Mouse (Mus musculus) lung, postnatal 4 days (tissue): ENCODE measurements around the gene Sdccag8.

Experiments used
- DNase-seq, 2 experiments: peaks; one replicate each; pipeline ENCODE4 v3.0.0; 2021

The Sdccag8 gene

GRCm38 (mm10) chr1:177014921-177015439, 200.5 kb downstream of the Sdccag8 start:
- no peak for DNase-seq

- DNase-seq, result no peak
Observed at GRCm38 (mm10) chr1:177015917-177016316, 201.5 kb downstream of the Sdccag8 start.

GRCm38 (mm10) chr1:177016729-177017128, 202.3 kb downstream of the Sdccag8 start:
- no peak for DNase-seq

- no peak for DNase-seq
Observed at GRCm38 (mm10) chr1:177018750-177019149, 204.3 kb downstream of the Sdccag8 start.

- DNase-seq, result no peak
Observed at GRCm38 (mm10) chr1:177019668-177020067, 205.2 kb downstream of the Sdccag8 start.

- DNase-seq, result no peak
Observed at GRCm38 (mm10) chr1:177022751-177023150, 208.3 kb downstream of the Sdccag8 start.

- DNase-seq, result no peak
Observed at GRCm38 (mm10) chr1:177027706-177028105, 213.2 kb downstream of the Sdccag8 start.

GRCm38 (mm10) chr1:177029032-177029431, 214.6 kb downstream of the Sdccag8 start:
- DNase-seq, result no peak

GRCm38 (mm10) chr1:177030669-177031068, 216.2 kb downstream of the Sdccag8 start:
- DNase-seq, result no peak

GRCm38 (mm10) chr1:177031196-177031595, 216.7 kb downstream of the Sdccag8 start:
- no peak for DNase-seq

GRCm38 (mm10) chr1:177032233-177032632, 217.8 kb downstream of the Sdccag8 start:
- DNase-seq, result no peak

GRCm38 (mm10) chr1:177035460-177035859, 221.0 kb downstream of the Sdccag8 start:
- no peak for DNase-seq

GRCm38 (mm10) chr1:177038383-177038782, 223.9 kb downstream of the Sdccag8 start:
- DNase-seq, result no peak

- no peak for DNase-seq
Observed at GRCm38 (mm10) chr1:177039093-177039674, 224.7 kb downstream of the Sdccag8 start.

GRCm38 (mm10) chr1:177040058-177040457, 225.6 kb downstream of the Sdccag8 start:
- DNase-seq, result no peak

GRCm38 (mm10) chr1:177045885-177046284, 231.4 kb downstream of the Sdccag8 start:
- no peak for DNase-seq

GRCm38 (mm10) chr1:177046963-177047362, 232.5 kb downstream of the Sdccag8 start:
- no peak for DNase-seq

- DNase-seq, result no peak
Observed at GRCm38 (mm10) chr1:177048773-177049172, 234.3 kb downstream of the Sdccag8 start.

GRCm38 (mm10) chr1:177051366-177051963, 237.0 kb downstream of the Sdccag8 start:
- DNase-seq, result no peak

- no peak for DNase-seq
Observed at GRCm38 (mm10) chr1:177054891-177055290, 240.4 kb downstream of the Sdccag8 start.

GRCm38 (mm10) chr1:177061761-177062160, 247.3 kb downstream of the Sdccag8 start:
- DNase-seq, result no peak

- no peak for DNase-seq
Observed at GRCm38 (mm10) chr1:177065732-177066131, 251.3 kb downstream of the Sdccag8 start.

- DNase-seq, result no peak
Observed at GRCm38 (mm10) chr1:177067123-177067646, 252.7 kb downstream of the Sdccag8 start.

GRCm38 (mm10) chr1:177069161-177069560, 254.7 kb downstream of the Sdccag8 start:
- DNase-seq, result no peak
